Mouse (Mus musculus): ENCODE results near the gene Chrnb2.
A peak's percentile ranks its signal among the peaks of the same experiment; 100 is the strongest.
"Not testable (repeated sequence)": the region's sequence is repeated elsewhere in the genome, so short reads cannot be mapped to it uniquely, and the experiment has no call there.

The Chrnb2 gene

GRCm38 (mm10) chr3:89764119-89764724 is at the start of gene Chrnb2:
Gene Chrnb2, minus strand, starts transcription at chr3:89764632.
- DNase-seq (ENCODE audit: extremely low read depth, insufficient read length, low spot score): no peak

DNA sequence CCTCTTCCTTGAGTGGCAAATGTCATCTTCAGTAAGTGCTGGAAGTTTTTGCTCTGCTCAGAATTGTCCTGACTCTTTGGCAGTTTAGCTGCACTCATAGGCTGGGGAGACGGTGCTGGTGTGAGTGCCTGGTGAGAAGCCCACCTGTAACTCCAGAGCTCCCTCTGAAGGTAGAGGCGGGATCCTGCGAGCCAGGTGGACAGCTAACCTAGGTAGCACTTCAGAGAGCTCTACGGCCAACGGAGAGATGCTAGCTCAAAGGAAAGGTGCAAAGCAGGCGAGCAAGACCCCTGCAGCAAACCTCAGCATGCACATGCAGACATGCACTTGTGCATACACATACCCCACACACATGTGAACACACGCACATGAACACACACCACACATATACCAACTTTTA is 49.6 kb upstream of the Chrnb2 start:
- no peak for DNase-seq (ENCODE audit: extremely low read depth, insufficient read length, low spot score)

GRCm38 (mm10) chr3:89812166-89812565 is 47.7 kb upstream of the Chrnb2 start:
- DNase-seq (ENCODE audit: extremely low read depth, insufficient read length, low spot score): no peak

DNA sequence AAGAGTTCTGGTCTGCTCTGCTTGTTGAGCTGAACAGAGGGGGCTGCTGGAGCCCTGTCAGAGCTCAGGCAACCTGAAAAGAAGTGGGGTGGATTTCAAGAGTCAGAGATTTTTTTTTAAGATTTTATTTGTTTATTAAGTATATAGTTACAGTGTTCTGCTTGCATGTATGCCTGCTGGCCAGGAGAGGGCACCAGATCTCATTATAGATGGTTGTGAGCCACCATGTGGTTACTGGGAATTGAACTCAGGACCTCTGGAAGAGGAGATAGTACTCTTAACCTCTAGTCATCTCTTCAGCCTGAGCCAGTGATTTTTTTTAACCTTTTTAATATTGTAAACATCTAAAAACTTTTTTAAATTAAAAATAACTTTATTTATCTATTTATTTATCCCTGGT is 46.4 kb upstream of the Chrnb2 start:
- no peak for DNase-seq (ENCODE audit: extremely low read depth, insufficient read length, low spot score)

DNA sequence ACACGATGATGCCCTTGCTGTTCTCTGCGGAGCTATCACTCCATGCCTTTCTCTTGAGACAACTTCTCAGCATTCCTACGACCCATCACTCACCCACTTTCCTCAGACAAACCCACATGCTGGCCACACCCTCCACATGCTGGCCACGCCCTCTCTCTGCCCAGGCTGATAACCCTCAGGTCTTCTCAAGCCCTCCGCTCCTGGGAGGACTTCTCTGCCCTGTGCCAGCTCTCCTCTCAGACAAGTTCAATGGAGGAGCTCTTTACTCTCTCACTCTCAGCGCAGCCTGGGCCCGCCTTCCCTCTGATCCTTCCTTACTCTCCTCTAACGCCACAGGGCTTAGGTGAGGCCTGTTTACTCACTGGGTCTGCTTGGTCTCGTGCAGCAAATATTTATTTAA is 44.2 kb upstream of the Chrnb2 start:
- no peak for DNase-seq (ENCODE audit: extremely low read depth, insufficient read length, low spot score)

GRCm38 (mm10) chr3:89807881-89808280 is 43.4 kb upstream of the Chrnb2 start:
- no peak for DNase-seq (ENCODE audit: extremely low read depth, insufficient read length, low spot score)

DNA sequence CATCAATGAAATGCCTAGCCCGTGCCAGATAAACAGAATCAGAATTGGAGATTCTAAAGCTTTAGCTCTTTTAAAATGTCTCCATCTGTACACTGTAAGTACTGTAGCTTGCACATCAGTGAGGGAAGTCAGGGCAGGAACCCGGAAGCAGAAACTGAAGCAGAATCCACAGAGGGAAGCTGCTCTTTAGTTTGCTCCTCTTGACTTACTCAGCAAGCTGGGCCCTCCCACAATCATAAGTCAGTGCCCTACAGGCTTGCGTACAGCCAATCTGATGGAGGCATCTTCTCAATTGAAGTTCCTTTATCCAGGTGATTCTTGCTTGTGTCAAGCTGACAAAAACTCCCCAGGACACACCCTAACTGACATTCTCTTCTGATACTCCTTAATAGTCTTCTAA is 42.7 kb upstream of the Chrnb2 start:
- no peak for DNase-seq (ENCODE audit: extremely low read depth, insufficient read length, low spot score)

DNA sequence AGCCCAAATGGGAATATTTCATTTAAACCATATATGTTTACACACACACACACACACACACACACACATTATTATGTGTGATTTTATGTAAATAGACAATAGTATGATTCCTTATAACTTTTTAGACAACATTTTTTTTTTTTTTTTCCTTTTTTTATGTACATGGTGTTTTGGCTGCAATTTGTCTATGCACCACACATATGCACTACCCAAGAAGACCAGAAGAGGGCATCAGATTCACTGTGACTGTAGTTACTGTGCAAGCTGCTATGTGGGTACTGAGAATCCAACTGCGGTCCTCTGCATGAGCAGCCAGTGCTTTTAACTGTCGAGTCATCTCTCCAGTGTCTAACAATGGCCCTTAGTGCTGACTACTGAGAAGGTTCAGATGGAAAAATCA is 42.3 kb upstream of the Chrnb2 start:
- DNase-seq (ENCODE audit: extremely low read depth, insufficient read length, low spot score): no peak

GRCm38 (mm10) chr3:89805179-89805578 is 40.7 kb upstream of the Chrnb2 start:
- DNase-seq (ENCODE audit: extremely low read depth, insufficient read length, low spot score): no peak

DNA sequence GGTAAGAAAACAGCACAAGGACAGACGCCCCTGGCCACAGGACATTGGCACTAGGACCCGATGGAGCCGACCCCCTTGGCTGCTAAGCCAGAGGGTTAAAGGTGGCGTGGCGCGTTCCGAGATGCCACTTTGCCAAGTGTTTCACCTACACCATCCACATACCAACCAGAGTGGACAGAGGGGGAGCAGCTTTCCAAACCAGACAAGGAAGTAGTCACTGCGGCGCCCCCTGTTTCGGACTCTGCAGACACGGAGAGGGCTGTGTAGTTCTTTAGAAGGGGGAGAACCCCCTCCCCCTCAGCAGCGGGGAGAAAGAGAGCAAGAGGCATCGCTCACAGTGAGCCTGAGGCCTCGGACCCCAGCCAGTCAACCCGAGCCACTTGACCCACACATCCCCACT is 38.4 kb upstream of the Chrnb2 start:
- no peak for DNase-seq (ENCODE audit: extremely low read depth, insufficient read length, low spot score)

GRCm38 (mm10) chr3:89801507-89801847 is 37.0 kb upstream of the Chrnb2 start:
- DNase-seq (ENCODE audit: extremely low read depth, insufficient read length, low spot score): no peak

- no peak for DNase-seq (ENCODE audit: extremely low read depth, insufficient read length, low spot score)
Observed at GRCm38 (mm10) chr3:89800774-89801506, 36.5 kb upstream of the Chrnb2 start.

GRCm38 (mm10) chr3:89800078-89800477 is 35.6 kb upstream of the Chrnb2 start:
- not testable (repeated sequence) for DNase-seq (ENCODE audit: extremely low read depth, insufficient read length, low spot score)

- DNase-seq (ENCODE audit: extremely low read depth, insufficient read length, low spot score): no peak
Observed at GRCm38 (mm10) chr3:89799476-89799875, 35.0 kb upstream of the Chrnb2 start.

DNA sequence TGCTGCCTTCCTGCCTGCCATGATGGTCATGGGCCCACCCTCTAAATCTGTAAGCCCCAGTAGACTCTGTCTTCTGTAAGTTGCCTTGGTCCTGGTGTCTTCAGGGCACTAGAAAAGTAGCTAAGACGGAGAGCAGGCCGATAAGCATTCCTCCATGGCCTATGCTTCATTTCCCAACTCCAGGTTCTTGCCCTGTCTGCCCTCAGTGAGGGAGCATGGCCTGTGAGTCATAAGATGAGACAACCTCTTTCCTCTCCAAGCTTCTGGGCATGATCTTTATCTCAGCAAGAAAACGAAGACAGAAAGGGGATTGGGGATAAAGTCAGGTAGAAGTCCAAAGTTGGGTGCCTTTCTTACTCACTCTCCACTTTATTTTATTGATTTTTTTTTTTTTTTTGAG is 34.1 kb upstream of the Chrnb2 start:
- DNase-seq (ENCODE audit: extremely low read depth, insufficient read length, low spot score): no peak

DNA sequence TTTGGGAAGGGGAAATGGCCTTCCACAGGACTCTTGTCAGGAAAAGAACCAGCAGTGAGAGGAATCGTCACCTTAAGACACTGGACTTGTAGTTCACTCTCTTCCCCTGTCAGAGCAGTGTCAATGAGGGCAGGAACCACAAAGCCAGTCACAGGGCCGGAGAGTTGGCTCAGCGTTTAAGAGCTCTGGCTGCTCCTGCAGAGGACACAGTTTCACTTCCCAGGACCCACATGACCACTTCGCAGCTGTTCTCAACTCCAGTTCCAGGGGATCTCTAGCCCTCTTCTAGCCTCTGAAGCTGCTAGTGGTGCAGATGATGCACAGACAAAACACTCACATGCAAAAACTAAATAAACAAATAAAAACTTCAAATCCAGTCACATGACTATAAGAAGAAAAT is 31.9 kb upstream of the Chrnb2 start:
- DNase-seq (ENCODE audit: extremely low read depth, insufficient read length, low spot score): peak; percentile 43

- peak; percentile 58 for DNase-seq (ENCODE audit: extremely low read depth, insufficient read length, low spot score)
Observed at GRCm38 (mm10) chr3:89795746-89796145, 31.3 kb upstream of the Chrnb2 start.

DNA sequence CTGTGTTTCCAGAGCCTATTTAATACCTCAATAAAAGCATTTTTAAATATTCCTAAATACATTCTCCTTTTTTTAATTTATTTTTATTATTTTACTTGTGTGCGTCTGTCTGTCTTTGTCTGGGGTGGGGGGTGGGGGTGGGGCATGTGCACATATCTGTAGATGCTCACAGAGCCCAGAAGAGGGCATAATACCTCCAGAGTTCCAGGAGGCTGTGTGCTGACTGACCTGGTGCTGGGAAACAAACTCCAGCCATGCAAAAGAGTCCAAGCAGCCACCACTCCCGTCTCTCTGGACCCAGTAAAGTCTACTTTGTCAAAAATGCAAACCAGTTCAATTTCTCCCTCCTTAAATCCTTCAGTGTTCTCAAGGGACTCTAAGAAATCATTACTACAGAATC is 30.2 kb upstream of the Chrnb2 start:
- DNase-seq (ENCODE audit: extremely low read depth, insufficient read length, low spot score): no peak

DNA sequence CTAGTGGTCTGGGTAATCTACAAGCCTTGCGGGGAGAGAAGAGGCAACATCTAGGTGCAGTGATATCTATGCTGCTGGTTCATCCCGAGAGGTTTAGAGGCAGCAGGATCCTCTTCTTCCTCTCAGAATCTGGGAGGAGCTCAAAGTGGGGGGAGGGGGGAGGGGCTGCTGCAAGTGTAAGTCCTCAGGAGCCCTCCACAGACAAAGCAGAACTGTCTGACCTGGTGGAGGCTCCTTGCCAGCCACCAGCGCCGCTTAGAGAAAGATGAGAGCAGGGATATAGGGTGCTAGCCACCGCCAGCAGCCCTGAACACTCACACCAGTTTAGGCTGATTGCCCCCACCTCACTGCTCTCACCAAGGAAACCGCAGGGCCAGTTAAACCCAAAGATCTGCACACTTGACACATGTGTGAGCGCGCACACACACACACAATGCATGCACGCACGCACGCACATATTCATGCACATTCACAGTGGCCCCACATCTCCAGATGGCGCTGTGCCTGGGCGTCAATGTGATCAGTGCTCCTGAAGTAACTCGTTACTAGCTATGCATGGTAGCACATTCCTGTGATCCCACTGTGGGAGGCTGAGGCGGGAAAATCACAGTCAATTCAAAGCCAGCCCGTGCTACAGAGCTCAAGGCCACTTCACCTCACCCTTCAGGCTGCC is 24.4 kb upstream of the Chrnb2 start:
- DNase-seq (ENCODE audit: extremely low read depth, insufficient read length, low spot score): no peak

DNA sequence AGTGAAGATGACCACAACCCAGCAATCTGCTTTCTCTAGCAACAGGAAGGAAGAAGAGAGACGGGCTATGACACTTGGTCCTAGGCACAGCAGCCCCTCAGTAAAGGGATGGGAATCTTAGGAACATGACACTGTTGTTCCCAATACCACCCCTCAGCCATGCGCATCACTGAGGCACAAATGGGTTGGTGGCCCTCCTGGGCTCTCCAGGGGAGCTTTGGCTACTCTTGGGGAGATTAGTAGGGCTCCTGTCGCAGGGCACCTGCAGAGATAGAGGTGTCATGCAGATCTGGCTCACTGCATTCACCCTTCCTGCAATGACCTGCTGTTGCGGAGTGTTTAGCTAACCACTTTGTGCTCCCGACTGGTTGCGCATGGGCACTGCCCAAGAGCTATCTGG is 21.8 kb upstream of the Chrnb2 start:
- no peak for DNase-seq (ENCODE audit: extremely low read depth, insufficient read length, low spot score)

DNA sequence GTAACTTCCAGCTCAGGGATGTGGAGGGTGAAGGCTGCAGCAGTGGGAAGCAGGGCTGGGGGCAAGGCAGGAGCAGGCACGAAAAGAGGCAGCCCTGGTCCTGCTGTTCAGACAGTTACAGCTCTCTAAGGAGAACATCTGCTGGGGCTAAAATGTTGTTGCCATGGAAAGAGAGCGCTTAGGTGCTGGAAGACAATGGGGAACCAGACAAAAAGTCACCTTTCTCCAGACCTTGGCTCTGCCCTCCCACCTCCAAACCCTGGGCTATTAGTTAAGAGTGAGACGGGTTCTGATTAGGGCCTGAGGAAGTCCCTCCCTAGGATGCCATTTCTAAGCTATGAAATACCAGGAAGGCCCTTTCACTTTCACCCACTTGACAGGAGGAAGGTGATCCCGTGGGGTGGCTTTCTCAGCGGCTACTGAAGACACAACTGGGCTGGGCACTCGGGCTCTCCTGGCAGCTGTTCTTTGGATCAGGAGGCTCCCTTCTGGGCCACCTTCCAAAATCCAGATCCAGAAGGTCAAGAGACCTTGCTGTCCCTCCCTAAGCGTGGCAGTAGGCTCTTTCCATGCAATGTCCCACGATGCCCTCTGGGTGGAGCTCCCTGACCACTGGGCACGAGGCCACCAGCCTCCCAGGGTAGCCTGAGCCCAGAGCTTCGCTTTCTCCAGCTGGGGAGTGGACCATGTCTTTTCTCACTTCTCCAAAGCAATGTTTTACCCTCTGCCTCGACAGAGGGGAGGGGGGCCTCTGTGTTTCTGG is 20.7 kb upstream of the Chrnb2 start:
- DNase-seq (ENCODE audit: extremely low read depth, insufficient read length, low spot score): peak; percentile 78
